Comparison of ENCODE assay signal across 23 mouse cellular contexts in the genomic region with DNA sequence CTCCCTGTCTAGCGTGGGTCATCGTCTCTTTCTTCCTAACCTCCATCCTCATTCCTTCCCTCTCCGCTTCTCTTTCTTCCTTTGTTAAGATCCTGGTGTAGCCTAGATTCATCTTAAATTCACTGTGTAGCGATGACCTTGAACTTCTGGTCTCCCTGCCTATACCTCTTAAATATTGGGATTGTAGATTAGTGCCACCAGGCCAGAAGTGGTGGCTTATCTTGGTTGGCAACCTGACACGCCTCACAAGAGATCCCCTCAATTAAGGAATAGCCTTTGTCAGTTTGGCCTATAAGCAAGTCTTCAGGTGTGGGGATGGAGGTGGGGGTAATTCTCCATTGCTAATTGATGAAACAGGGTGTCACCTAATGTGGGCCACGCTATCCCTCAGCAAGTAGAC.
"Had no signal": no experiment of that assay in that cellular context is flagged by ENCODE, and none has a peak within 500 bp of the region (broad histone marks: within the 10 kb centered on the region; RNA-seq: fewer than 3 reads in every experiment).

No protein-coding gene starts in this region.

- ATAC-seq: hindbrain, embryonic 16.5 days; intestine, embryonic 15.5 days had no signal

- H3K9ac ChIP-seq: intestine, embryonic 15.5 days; limb, embryonic 12.5 days; limb, embryonic 15.5 days; neural tube, embryonic 12.5 days; neural tube, embryonic 15.5 days; stomach, embryonic 15.5 days had no signal

- DNase-seq: kidney, adult 11 months; kidney, adult 8-10 months; kidney, postnatal 14 days; kidney, postnatal 4 days; left cerebral cortex, postnatal 4 days; lung, adult 2 months; midbrain, embryonic 14.5 days; retina, postnatal 1 day; right cerebral cortex, postnatal 25 days; spleen, adult 18-20 months; thymus, adult 2 months; thymus, postnatal 14 days; thymus, postnatal 4 days had no signal

- H3K4me2 ChIP-seq: intestine, embryonic 15.5 days; limb, embryonic 12.5 days; limb, embryonic 15.5 days; midbrain, embryonic 11.5 days; neural tube, embryonic 12.5 days; neural tube, embryonic 15.5 days; stomach, embryonic 15.5 days had no signal

- H3K27me3 ChIP-seq: intestine, embryonic 15.5 days; limb, embryonic 12.5 days; limb, embryonic 15.5 days; megakaryocyte, embryonic 14.5 days; neural tube, embryonic 12.5 days; neural tube, embryonic 15.5 days; stomach, embryonic 15.5 days had no signal

- H3K27ac ChIP-seq: intestine, embryonic 15.5 days; limb, embryonic 12.5 days; limb, embryonic 15.5 days; macrophage; neural tube, embryonic 12.5 days; neural tube, embryonic 15.5 days; stomach, embryonic 15.5 days had no signal

- H3K9me3 ChIP-seq: intestine, embryonic 15.5 days; limb, embryonic 12.5 days; limb, embryonic 15.5 days; megakaryocyte, embryonic 14.5 days; neural tube, embryonic 12.5 days; neural tube, embryonic 15.5 days; stomach, embryonic 15.5 days had no signal

- H3K4me3 ChIP-seq: intestine, embryonic 15.5 days; limb, embryonic 12.5 days; limb, embryonic 15.5 days; megakaryocyte, embryonic 14.5 days; neural tube, embryonic 12.5 days; neural tube, embryonic 15.5 days; stomach, embryonic 15.5 days had no signal

- H3K4me1 ChIP-seq: intestine, embryonic 15.5 days; limb, embryonic 15.5 days; neural tube, embryonic 12.5 days; neural tube, embryonic 15.5 days; stomach, embryonic 15.5 days had no signal
